Mouse (Mus musculus) mesoderm, embryonic 11.5 days (tissue): ENCODE data around the gene Cwc25.
"Not testable (repeated sequence)": the region's sequence is repeated elsewhere in the genome, so short reads cannot be mapped to it uniquely, and the experiment has no call there.

Source experiments
- DNase-seq: peaks from one replicate; pipeline ENCODE4 v3.0.0-alpha.2; 2012; ENCODE audit warnings: low read depth, low spot score

The Cwc25 gene

GRCm38 (mm10) chr11:97728730-97729129 lies 37.6 kb downstream of the Cwc25 start:
- DNase-seq = no peak

- no peak for DNase-seq
Measured at GRCm38 (mm10) chr11:97728311-97728710, 38.0 kb downstream of the Cwc25 start.

DNA sequence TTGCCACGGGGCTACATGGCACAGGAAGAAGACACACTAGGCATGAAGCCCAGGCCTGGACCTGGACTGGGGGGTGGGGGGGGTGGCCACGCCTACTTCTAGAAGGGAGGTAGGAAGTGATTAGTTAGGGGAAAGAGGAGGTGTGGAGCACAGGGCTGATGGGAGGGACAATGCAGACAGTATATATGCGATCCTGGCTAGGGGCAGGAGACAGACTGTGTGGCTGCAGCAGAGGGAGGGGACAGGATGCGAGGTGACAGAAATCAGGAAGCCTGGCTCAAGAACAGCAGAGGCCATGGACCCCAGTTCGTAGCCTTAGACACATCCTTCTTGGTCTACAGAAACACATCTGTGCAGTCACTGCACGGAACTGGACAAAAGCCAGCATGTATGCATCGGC lies 42.6 kb downstream of the Cwc25 start:
- no peak for DNase-seq

DNA sequence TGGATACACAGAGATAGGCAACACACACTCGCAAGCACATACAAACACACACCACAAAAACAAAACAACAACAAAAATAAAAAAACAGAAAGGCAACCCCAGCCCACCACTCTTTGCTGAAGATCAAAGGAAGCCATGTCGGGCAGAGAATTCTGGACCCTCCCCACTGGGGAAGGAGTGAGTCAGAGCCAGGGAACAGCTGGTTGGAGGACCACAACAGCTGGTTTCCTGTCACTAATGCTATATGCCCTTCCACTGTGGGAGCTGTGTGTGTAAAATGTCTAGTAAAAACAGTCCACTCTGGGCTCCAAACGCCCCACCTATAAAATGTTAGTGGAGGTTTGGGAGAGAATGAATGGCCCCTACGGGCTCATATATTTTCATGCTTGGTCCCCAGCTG lies 45.0 kb downstream of the Cwc25 start:
- no peak for DNase-seq

- no peak for DNase-seq
Measured at GRCm38 (mm10) chr11:97719041-97719440, 47.3 kb downstream of the Cwc25 start.

GRCm38 (mm10) chr11:97718281-97718860 lies 48.0 kb downstream of the Cwc25 start:
- no peak for DNase-seq

DNA sequence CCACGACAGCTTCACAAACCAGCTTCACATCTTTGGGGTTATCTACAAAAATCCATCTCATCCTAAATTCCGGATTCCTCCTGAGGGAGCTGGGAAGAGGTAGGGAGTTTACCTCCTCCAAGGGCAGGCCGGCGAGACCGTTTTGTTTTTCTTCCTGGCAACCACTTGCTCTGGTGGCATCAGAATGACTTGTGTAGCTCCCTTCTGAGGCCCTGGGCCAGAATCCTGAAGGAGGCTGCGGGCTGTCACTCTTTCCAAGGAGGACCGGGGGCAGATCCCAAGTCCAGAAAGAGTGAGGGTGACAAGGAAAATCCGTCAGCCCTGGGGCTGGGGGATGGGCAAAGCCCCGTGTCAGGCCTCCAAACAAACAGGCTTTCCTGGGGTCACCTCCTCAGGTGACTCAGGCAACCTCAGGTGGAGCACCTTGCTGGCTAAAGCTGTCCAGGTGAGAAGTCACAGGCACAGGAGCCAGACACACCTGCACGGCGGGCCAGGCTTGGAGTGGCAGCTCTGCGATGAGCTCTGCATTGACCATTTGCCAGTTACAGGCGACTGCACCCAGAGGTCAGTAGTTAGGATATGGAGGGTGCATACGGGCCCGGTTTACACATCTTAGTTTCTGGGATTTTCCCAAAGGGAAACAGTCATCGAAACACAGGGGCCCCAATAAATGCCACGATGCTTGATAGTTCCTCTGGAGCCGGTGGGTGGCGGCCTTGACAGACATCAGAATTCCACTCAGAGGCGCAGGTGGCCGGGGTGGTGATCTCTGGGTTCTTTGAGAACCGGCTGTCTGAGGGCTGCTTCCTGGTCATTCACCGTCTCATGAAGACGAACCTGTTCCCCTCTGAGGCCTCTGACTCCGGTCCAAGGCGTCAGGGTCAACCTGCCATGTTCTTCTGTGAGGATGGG lies 48.7 kb downstream of the Cwc25 start:
- no peak for DNase-seq

DNA sequence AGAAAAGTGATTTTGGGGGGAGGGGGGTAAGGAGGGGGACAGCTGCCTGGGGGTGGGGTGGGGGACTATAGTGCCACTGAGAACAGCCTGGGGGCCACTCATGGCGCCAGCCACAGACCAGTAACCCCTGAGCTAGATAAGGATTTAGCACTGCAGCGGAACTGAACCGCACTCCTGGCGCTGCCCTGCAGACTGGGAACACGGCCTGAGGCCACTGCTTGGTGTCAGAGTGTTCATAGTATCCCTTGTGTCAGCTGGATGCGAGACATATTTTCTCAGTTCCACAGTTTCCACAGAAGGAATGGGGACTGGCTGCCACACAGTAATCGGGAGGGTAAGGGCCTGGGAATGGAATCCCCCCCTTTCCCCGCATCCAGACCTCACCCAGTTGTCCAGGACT lies 50.3 kb downstream of the Cwc25 start:
- DNase-seq = no peak

GRCm38 (mm10) chr11:97714784-97715760 lies 51.3 kb downstream of the Cwc25 start:
- no peak for DNase-seq

GRCm38 (mm10) chr11:97714356-97714755 lies 52.0 kb downstream of the Cwc25 start:
- DNase-seq = no peak

DNA sequence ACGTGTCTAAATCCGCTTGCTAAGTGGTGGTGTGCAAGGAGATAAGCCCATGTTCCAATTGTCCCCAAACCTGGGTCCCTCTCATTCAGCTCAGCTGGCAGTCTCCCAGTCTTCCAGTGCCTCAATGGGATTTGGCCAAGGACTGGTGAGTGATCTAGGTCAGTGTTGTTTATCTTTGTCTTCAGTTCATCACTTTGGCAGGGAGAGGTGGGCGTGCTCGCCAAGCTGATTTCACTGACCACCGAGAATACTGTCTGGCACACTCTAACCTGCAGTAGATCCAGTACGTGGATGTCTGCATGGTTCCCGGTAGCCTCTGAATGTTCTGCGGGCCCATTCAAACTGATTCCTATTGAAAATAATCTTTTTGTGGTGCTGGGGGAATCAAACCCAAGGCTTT lies 52.5 kb downstream of the Cwc25 start:
- DNase-seq = no peak

GRCm38 (mm10) chr11:97712286-97712685 lies 54.1 kb downstream of the Cwc25 start:
- no peak for DNase-seq

DNA sequence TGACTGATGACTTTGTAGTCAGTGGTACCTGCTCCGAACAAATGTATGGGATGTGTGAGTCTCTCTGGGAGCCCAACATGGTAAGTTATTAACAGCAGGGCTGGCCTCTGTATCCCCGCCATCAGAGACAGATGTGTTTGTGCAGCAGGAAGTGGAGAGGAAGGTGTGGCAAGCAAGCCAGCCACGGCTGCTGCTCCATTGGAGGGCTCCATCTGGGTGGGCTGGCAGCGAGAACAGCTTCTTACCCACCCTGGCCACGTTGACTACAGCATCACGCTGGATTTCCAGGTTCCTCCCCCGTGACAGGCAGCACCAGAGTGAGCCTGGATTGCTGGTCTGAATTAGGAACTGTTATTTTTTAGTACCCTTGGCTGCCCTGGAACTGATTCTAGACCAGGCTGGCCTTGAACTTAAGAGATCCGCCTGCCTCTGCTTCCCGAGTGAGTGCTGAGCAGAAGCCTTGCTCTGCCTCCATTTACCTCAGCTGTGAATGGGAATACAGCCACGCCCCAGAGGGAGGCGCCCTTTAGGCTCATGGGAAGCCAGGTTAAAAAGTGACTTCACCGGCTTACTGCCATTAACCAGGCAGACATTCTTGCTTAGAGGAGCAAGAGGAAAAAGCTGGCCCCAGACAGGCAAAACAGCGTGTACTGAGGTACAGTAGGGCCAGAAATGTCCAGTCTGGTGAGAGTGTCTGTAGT lies 55.0 kb downstream of the Cwc25 start:
- DNase-seq = no peak

GRCm38 (mm10) chr11:97710067-97710466 lies 56.3 kb downstream of the Cwc25 start:
- DNase-seq = not testable (repeated sequence)

GRCm38 (mm10) chr11:97703039-97703826 lies 63.1 kb downstream of the Cwc25 start, which contains the start of gene Psmb3:
TSS of gene Psmb3 (plus strand) at chr11:97703399.
- peak; percentile 100 for DNase-seq

- DNase-seq = peak; percentile 90
Measured at GRCm38 (mm10) chr11:97702393-97702745, 64.0 kb downstream of the Cwc25 start.

- DNase-seq = no peak
Measured at GRCm38 (mm10) chr11:97701581-97702392, 64.6 kb downstream of the Cwc25 start.

GRCm38 (mm10) chr11:97700746-97701580 lies 65.4 kb downstream of the Cwc25 start:
- no peak for DNase-seq
